Mouse (Mus musculus): ENCODE results near the gene Gadd45g.

Gadd45g gene

DNA sequence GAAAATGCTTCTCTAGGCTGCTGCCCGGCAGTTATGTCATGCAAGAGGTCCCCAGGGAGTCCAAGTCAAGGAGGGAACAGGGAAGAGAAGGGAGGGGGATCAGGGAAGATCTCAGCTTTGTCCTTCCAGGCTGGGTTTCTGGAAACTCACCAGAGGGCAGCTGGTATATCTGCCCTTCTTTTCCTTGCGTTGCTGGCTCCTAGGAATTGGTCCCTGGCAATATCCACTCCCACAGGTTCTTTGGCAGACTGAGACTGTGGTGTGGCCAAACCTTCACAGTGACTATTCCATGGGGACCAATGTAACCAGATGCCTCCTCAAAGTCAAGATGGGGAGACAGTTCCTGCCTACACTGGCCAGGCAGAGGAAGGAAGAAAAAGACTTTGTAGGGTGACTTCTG lies 41.9 kb downstream of the Gadd45g start:
- no peak for DNase-seq

DNA sequence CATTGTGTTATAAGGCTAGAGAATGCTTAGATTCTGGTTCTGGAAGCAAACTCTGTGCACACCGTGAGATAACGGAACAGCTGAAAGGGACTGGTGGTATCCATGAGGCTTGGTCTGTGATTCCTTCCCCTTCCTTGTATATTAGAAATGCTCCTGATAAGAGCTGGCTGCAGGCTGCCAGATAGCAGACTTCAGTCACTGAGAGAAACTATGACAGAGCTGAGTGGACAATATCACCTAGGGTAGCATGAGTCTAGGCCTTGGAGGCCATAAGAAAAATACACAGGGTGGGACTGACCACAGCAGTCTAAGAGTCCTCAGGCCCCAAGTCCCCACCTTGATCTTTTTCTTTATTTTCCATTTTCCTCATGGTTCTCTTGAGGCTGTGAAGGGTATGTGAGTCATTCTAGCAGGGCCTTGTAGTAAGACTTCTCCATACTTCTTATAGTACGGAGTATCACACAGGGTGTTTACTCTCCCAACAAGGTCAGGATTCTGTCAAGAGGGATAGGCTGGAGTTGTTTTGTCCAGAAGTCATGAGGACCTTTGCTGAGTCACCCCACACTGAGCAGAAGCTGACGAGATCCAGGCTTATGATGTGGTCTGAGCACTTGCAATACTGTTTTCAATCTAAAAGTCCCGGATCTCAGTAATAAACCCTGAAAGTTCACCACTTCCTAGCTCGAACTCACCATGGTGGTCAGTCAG lies 45.5 kb downstream of the Gadd45g start:
- DNase-seq, result no peak

DNA sequence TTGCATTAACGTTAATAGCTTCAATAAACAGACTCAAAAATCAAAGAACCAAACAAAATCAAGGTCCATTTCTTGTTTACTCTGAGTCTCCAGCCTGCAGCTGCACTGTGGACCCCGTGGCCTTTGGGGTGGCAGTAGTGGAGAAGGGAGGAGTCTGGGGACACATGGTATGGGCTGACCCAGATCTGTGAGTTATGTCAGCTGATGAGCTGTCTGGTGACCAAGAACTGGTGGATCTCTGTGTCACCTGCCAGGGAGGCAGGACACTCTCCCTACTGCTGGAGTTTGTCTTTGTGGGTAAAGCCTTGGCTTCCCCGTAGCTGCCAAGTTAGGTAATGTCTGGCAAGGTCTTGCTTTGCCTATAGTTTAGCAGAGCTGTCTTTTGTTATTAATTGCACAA lies 51.1 kb downstream of the Gadd45g start:
- DNase-seq, result no peak
